Mouse (Mus musculus): ENCODE measurements around the gene Pacsin1. TPM values are rescaled to one million over a fixed set of nuclear protein-coding genes. Genes with fewer than 3 reads are reported as not detected.

Pacsin1 gene
- polyA plus RNA-seq, 1 experiment, result 24.0 TPM

DNA sequence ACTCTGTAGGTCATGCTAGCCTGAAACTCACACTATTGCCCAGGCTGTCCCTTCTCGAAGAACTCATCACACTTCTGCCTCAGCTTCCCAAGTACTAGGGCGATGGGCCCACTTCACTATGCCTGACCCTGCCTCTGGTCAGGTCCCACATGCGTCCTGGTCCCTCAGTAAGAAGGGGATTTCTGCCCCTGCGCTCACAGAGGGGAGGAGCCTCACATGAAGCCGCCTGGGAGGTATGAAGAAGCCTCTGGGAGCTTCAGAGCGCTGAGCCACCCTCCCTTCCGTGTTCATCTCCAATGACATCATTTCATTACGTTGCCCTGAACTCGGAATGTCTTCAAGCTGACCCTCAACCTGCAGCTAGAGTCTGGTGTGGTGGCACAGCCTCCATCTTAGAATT lies 11.6 kb upstream of the Pacsin1 start:
- Histone ChIP-seq H3K4me1 (replicated peaks; ENCODE audit: control insufficient read depth, insufficient read depth, low read length) (no peaks in the 10 kb centered on the region), H3K27me3 (ENCODE audit: control insufficient read depth, insufficient read depth, low read length) (no peaks in the 10 kb centered on the region), H3K4me3 (ENCODE audit: control insufficient read depth, insufficient read depth, low read length) (no peak overlapping the region), H3K36me3 (ENCODE audit: control insufficient read depth, insufficient read depth, low read length) (no peaks in the 10 kb centered on the region), H3K27ac (ENCODE audit: control insufficient read depth, insufficient read depth, low read length) (no peak overlapping the region)
- TF ChIP-seq POLR2A (IDR thresholded peaks at IDR 0.05; ENCODE audit: control insufficient read depth, extremely low read depth, insufficient read depth, low read length, poor library complexity) (no peak), CTCF (IDR thresholded peaks at IDR 0.05; ENCODE audit: borderline replicate concordance, control insufficient read depth, extremely low read depth, insufficient read depth, low read length, poor library complexity) (no peak)
- WGBS, result 96% methylated on average over 9 of the region's 9 CpGs
- DNase-seq, result no peak

DNA sequence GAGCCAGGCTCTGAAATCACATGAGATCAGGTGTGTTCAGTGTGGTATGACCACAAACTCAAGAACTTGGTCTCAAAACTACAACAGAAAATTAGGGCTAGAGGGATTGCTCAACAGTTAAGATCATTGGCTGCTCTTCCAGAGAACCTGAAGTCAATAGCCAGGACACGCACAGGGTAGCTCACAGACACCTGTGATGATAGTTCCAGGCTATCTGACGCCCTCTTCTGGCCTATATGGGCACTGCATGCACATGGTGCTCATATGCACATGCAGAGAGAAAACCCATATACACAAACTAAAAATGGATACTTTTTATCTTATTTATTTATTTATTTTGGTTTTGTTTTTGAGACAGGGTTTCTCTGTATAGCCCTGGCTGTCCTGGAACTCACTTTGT lies 10.7 kb upstream of the Pacsin1 start:
- Histone ChIP-seq H3K4me3 (ENCODE audit: control insufficient read depth, insufficient read depth, low read length) (no peak overlapping the region), H3K27me3 (ENCODE audit: control insufficient read depth, insufficient read depth, low read length) (no peaks in the 10 kb centered on the region), H3K4me1 (replicated peaks; ENCODE audit: control insufficient read depth, insufficient read depth, low read length) (no peaks in the 10 kb centered on the region), H3K27ac (ENCODE audit: control insufficient read depth, insufficient read depth, low read length) (no peak overlapping the region), H3K36me3 (ENCODE audit: control insufficient read depth, insufficient read depth, low read length) (no peaks in the 10 kb centered on the region)
- 64% methylated on average over 2 of the region's 2 CpGs for WGBS
- no peak for DNase-seq
- no peak for TF ChIP-seq CTCF (IDR thresholded peaks at IDR 0.05; ENCODE audit: borderline replicate concordance, control insufficient read depth, extremely low read depth, insufficient read depth, low read length, poor library complexity)
- no peak for TF ChIP-seq POLR2A (IDR thresholded peaks at IDR 0.05; ENCODE audit: control insufficient read depth, extremely low read depth, insufficient read depth, low read length, poor library complexity)

DNA sequence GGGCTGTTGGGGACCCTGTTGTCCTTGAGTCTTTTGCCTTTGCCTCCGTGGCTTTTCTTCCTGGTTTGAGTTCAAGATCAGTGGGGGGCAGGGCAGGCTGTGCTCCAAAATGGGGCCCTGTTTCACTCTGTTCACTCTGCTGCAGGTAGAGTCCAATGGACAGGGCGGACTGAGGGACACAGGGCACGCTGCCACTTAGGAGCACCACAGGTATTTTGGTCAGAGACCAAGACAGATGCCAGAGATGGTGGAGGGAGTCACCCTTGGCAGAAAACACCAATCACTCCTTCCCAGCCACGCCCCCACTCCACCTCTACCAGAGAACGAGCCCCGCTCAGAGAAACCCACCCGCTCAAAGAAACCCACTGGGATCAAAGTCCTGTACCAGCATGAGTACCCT lies 9.5 kb upstream of the Pacsin1 start:
- Histone ChIP-seq H3K4me1 (replicated peaks; ENCODE audit: control insufficient read depth, insufficient read depth, low read length) (no peaks in the 10 kb centered on the region), H3K27ac (ENCODE audit: control insufficient read depth, insufficient read depth, low read length) (no peak overlapping the region), H3K4me3 (ENCODE audit: control insufficient read depth, insufficient read depth, low read length) (no peak overlapping the region), H3K27me3 (ENCODE audit: control insufficient read depth, insufficient read depth, low read length) (no peaks in the 10 kb centered on the region), H3K36me3 (ENCODE audit: control insufficient read depth, insufficient read depth, low read length) (no peaks in the 10 kb centered on the region)
- 89% methylated on average over 7 of the region's 7 CpGs for WGBS
- TF ChIP-seq CTCF (IDR thresholded peaks at IDR 0.05; ENCODE audit: borderline replicate concordance, control insufficient read depth, extremely low read depth, insufficient read depth, low read length, poor library complexity) (no peak), POLR2A (IDR thresholded peaks at IDR 0.05; ENCODE audit: control insufficient read depth, extremely low read depth, insufficient read depth, low read length, poor library complexity) (no peak)
- no peak for DNase-seq

DNA sequence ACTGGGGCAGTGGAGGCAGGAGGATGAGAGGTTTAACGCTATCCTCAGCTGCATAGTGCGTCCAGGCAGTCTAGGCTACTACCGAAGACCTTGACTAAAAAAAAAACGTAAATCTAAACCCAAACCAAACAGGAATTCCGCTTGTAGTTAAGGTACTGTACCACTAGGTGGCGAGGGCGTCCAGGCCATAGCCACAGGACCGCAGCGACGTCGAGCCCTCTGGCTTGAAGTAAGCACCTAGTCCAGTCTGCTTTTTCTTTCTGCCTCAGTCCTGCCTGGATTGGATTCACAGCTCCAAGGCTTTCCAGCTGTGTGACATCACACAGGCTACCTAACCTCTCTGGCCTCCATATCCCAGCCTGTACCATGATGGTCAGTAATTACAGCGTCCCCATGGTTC lies 5.1 kb upstream of the Pacsin1 start:
- TF ChIP-seq CTCF (IDR thresholded peaks at IDR 0.05; ENCODE audit: borderline replicate concordance, control insufficient read depth, extremely low read depth, insufficient read depth, low read length, poor library complexity) (peak; percentile 84), POLR2A (IDR thresholded peaks at IDR 0.05; ENCODE audit: control insufficient read depth, extremely low read depth, insufficient read depth, low read length, poor library complexity) (no peak)
- no peak overlapping the region for H3K27ac ChIP-seq (ENCODE audit: control insufficient read depth, insufficient read depth, low read length)
- H3K27me3 ChIP-seq (ENCODE audit: control insufficient read depth, insufficient read depth, low read length), result no peaks in the 10 kb centered on the region
- no peak overlapping the region for H3K4me3 ChIP-seq (ENCODE audit: control insufficient read depth, insufficient read depth, low read length)
- peak; percentile 75 for DNase-seq
- no peaks in the 10 kb centered on the region for H3K36me3 ChIP-seq (ENCODE audit: control insufficient read depth, insufficient read depth, low read length)
- H3K4me1 ChIP-seq (replicated peaks; ENCODE audit: control insufficient read depth, insufficient read depth, low read length), result peaks cover 15% of the 10 kb centered on the region
- 11% methylated on average over 12 of the region's 12 CpGs for WGBS

DNA sequence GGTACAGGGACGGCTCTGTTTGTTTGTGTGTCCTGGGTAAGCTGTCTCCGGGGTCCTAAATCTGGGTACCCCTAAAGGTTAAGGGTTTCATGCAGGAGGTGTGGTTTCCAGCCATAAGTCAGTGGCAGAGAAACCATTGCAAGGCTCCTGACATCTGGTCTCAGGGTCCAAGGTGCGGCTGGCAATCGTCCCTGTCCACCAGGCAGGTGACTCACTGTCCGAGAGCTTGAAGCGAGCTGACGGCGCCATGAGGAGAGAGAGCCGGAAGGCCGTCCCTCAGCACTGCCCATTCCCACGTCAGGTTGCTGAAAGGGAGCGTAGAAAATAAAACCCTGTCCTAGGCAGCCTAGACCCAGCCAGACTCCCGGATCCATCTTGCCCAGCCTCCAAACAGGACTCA lies 4.7 kb upstream of the Pacsin1 start:
- H3K27ac ChIP-seq (ENCODE audit: control insufficient read depth, insufficient read depth, low read length), result no peak overlapping the region
- no peak for DNase-seq
- no peaks in the 10 kb centered on the region for H3K36me3 ChIP-seq (ENCODE audit: control insufficient read depth, insufficient read depth, low read length)
- H3K4me1 ChIP-seq (replicated peaks; ENCODE audit: control insufficient read depth, insufficient read depth, low read length), result peaks cover 16% of the 10 kb centered on the region
- H3K4me3 ChIP-seq (ENCODE audit: control insufficient read depth, insufficient read depth, low read length), result no peak overlapping the region
- 90% methylated on average over 13 of the region's 13 CpGs for WGBS
- no peaks in the 10 kb centered on the region for H3K27me3 ChIP-seq (ENCODE audit: control insufficient read depth, insufficient read depth, low read length)
- TF ChIP-seq CTCF (IDR thresholded peaks at IDR 0.05; ENCODE audit: borderline replicate concordance, control insufficient read depth, extremely low read depth, insufficient read depth, low read length, poor library complexity), result no peak
- TF ChIP-seq POLR2A (IDR thresholded peaks at IDR 0.05; ENCODE audit: control insufficient read depth, extremely low read depth, insufficient read depth, low read length, poor library complexity), result no peak

DNA sequence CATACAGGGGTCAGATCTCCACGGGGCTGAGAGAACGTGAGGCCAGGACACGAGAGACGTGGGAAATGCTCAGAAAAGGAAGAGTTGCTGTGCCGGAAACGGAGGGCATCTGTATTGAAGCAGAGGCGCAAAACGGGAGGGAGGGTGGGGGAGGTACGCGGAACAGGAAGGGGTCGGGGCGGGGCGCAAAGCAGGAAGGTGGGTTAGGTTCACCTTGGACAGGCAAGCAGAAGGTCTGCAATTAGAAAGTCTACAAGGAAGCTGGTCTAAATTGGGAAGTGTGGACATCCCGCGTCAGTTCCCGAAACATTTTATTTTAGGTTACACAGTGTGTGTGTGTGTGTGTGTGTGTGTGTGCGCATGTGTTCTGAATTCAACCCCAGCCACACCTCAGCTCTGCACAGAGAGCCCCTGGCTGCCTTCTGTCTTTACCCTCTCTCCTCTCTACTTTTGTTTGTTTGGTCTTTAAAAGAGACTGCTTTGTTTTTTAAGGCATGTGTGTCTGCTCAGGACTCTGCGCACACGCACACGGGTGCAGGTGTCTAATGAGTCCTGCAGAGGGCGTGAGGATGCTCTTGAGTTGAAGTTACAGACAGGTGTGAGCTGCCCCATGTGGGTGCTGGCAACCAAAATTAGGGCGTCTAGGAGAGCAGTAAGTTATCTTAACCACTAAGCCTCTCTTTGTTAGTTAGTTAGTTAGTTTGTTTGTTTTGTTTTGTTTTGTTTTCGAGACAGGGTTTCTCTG lies 3.1 kb upstream of the Pacsin1 start:
- Histone ChIP-seq H3K36me3 (ENCODE audit: control insufficient read depth, insufficient read depth, low read length) (no peaks in the 10 kb centered on the region), H3K4me3 (ENCODE audit: control insufficient read depth, insufficient read depth, low read length) (peak overlapping the region; percentile 50), H3K27me3 (ENCODE audit: control insufficient read depth, insufficient read depth, low read length) (no peaks in the 10 kb centered on the region), H3K27ac (ENCODE audit: control insufficient read depth, insufficient read depth, low read length) (peak overlapping the region; percentile 97), H3K4me1 (replicated peaks; ENCODE audit: control insufficient read depth, insufficient read depth, low read length) (peaks cover 31% of the 10 kb centered on the region)
- TF ChIP-seq CTCF (IDR thresholded peaks at IDR 0.05; ENCODE audit: borderline replicate concordance, control insufficient read depth, extremely low read depth, insufficient read depth, low read length, poor library complexity), result no peak
- no peak for TF ChIP-seq POLR2A (IDR thresholded peaks at IDR 0.05; ENCODE audit: control insufficient read depth, extremely low read depth, insufficient read depth, low read length, poor library complexity)
- peak; percentile 36 for DNase-seq
- 39% methylated on average over 23 of the region's 23 CpGs for WGBS

Data from thymus, adult 2 months (tissue).